Mouse (Mus musculus) fat pad, adult 2 months (tissue): ENCODE data around the gene Naa35.

Source experiments
- DNase-seq: peaks from one replicate; pipeline ENCODE4 v3.0.0-alpha.2; 2011; ENCODE audit warnings: low read depth, low spot score; ENCODE audit errors: extremely low read depth

The Naa35 gene

GRCm38 (mm10) chr13:59669946-59670345, 84.9 kb downstream of the Naa35 start:
- no peak for DNase-seq

- DNase-seq = no peak
These were observed 86.5 kb downstream of the Naa35 start for GRCm38 (mm10) chr13:59671521-59671920.

- DNase-seq = no peak
These were observed 87.2 kb downstream of the Naa35 start for GRCm38 (mm10) chr13:59672248-59672647.

- DNase-seq = no peak
These were observed 88.5 kb downstream of the Naa35 start for GRCm38 (mm10) chr13:59673597-59673996.

GRCm38 (mm10) chr13:59674215-59674614, 89.2 kb downstream of the Naa35 start:
- no peak for DNase-seq

GRCm38 (mm10) chr13:59674761-59675150, 89.7 kb downstream of the Naa35 start:
- DNase-seq = no peak

- no peak for DNase-seq
These were observed 90.3 kb downstream of the Naa35 start, which contains the start of gene Golm1 for GRCm38 (mm10) chr13:59675151-59676011. Gene Golm1, minus strand, starts transcription at chr13:59675811.

- no peak for DNase-seq
These were observed 91.5 kb downstream of the Naa35 start for GRCm38 (mm10) chr13:59676316-59677229.

GRCm38 (mm10) chr13:59679306-59679705, 94.2 kb downstream of the Naa35 start:
- no peak for DNase-seq

- DNase-seq = no peak
These were observed 94.8 kb downstream of the Naa35 start for GRCm38 (mm10) chr13:59679908-59680307.

GRCm38 (mm10) chr13:59682629-59683028, 97.6 kb downstream of the Naa35 start:
- no peak for DNase-seq

- no peak for DNase-seq
These were observed 100.2 kb downstream of the Naa35 start for GRCm38 (mm10) chr13:59685236-59685635.
